Mouse (Mus musculus) lung, adult 2 months (tissue): ENCODE measurements around the gene Tas2r144.

Source experiments
- CTCF ChIP-seq: fragments of 200-500 bp; IDR thresholded peaks from 2 replicates; pipeline ENCODE4 v1.5.1; 2011; ENCODE audit warnings: mild to moderate bottlenecking, low read length, control low read depth; ENCODE audit not compliant: insufficient read depth
- POLR2A ChIP-seq: fragments of 200-500 bp; IDR thresholded peaks from 2 replicates; pipeline ENCODE4 v1.6.1; 2011; ENCODE audit warnings: low read depth, mild to moderate bottlenecking, control low read depth, low read length, borderline replicate concordance; ENCODE audit errors: extremely low read depth

DNA sequence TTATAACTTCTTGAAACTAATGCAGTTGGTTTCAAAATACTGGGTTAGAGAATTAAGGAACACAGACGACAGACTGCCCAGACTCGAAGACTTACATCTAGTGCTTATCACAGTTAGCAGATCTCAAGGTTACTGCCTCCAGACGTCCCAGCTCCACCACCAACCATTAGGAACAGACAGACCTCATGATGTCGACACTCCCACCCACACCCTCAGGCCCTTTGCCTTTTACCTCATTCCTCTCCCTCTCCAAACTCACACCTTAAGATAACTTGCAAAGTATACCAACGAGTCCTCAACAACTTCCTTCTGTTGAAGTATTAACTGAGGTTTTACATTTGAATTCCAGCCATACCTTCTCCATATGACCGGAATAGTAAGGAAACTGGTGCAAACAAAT is 45.3 kb downstream of the Tas2r144 start:
- TF ChIP-seq CTCF, result no peak
- no peak for TF ChIP-seq POLR2A
